Mouse (Mus musculus): ENCODE data around the gene Chrm5.

DNA sequence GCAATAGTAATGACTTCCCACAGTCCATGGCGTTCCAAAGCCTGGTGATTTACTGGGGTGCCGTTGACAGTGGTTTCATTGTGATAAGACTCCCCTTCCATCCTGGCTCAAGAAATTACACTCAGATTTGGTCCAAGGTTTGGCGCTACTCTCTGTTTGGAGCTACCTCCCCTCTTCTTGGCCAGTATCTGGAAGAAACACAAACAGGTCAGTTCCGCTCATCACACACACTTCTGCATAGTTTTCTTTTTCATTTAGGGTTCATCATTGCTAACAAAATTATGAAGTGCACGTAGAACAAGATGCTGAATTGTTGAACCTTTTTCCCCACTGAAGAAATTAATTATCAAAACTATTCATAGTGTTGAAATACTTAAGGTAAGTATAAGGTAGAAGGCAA lies at the start of gene Chrm5:
- TF ChIP-seq POLR2A (IDR thresholded peaks at IDR 0.05; ENCODE audit: borderline replicate concordance, extremely low read depth, insufficient read depth, insufficient read length, poor library complexity, severe bottlenecking) = no peak
- TF ChIP-seq CTCF (IDR thresholded peaks at IDR 0.05; ENCODE audit: borderline replicate concordance, extremely low read depth, insufficient read depth, insufficient read length) = no peak
